16 mouse cellular contexts compared by ENCODE assay signal in the genomic region with DNA sequence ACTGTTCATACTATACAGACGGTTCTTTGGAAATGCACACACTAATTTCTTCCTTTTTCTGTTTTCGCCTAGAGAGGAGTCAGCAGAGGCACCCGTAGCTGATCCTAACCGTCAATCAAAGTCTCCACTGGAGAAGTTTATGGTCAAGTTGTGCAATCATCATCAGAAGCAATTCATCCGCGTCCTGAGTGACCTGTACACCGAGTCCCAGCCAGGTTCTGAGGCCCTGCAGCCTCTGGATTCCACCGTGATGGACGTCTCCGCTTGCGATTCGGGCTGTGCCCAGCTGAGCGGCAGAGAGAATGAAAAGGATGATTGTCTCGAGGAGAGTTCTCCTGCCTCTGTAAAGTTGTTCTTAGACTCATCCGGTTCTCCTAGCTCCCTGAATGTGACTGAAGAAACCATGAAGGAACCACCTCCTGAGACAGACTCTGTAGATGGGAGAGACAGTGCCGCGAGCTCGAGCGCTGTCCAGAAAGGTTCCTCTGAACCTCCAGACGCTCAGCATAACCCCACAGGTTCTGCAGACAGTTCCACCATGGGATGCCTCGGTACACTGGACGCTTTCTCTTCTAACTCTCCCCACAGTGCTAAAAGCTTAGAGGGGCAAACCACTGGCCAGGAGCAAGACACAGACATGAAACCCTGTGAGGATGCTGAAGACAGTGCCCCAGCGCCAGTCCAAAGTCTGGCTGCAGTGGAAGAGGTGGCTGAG. TPM values are rescaled to one million over a fixed set of nuclear protein-coding genes. Genes with fewer than 3 reads are reported as not detected.
DNase-seq lines count a peak whose midpoint lies in the region; ATAC-seq and TF ChIP-seq lines count a peak whose summit lies in the region.
"Had no signal": no experiment of that assay in that cellular context is flagged by ENCODE, and none has a peak within 500 bp of the region (broad histone marks: within the 10 kb centered on the region; RNA-seq: fewer than 3 reads in every experiment).

Gm340 (plus strand) TSS at position 665 of the 715 bp plus-strand sequence.

- no peak for DNase-seq in adrenal gland, adult 18-20 months (ENCODE audit: low spot score in 2 of 2)
- no peak for DNase-seq in adrenal gland, adult (ENCODE audit: inconsistent age in 2 of 2, low spot score in 1 of 2)
- DNase-seq in left cerebral cortex, adult 2 months (ENCODE audit: extremely low spot score in 1 of 2, low spot score in 2 of 2) = no peak
- no peak for DNase-seq in left cerebral cortex, adult 9 months (ENCODE audit: low spot score in 2 of 2)
- no peak for DNase-seq in adrenal gland, postnatal 4 days (ENCODE audit: low spot score in 2 of 2)
- DNase-seq in cerebellum, adult 8-10 months = no peak
- DNase-seq in urinary bladder, postnatal 4 days (ENCODE audit: low spot score in 2 of 2) = no peak
- DNase-seq: kidney, adult 11 months; lung, postnatal 4 days; right cerebral cortex, postnatal 25 days had no signal

- no peak for ATAC-seq in megakaryocyte-erythroid progenitor cell, adult 5-6 weeks (replicated peaks; ENCODE audit: low FRiP score, low TSS enrichment, poor library complexity, severe bottlenecking)
- ATAC-seq: forebrain, embryonic 16.5 days had no signal

- H3K27ac ChIP-seq in left cerebral cortex, adult 2 months = no peak within 1 kb of the TSS
- H3K27ac ChIP-seq: embryonic facial prominence, embryonic 15.5 days; hindbrain, embryonic 13.5 days; liver, embryonic 15.5 days; neural tube, embryonic 15.5 days had no signal

- intact Hi-C loops in left cerebral cortex, adult 2 months (cut with DNase I) = loop anchor here (10.0 kb wide), 1 partner anchor 257 kb away; no protein-coding TSS in a partner anchor

- no peak for TF ChIP-seq CTCF in left cerebral cortex, adult 2 months (IDR thresholded peaks at IDR 0.05)

- H3K4me3 ChIP-seq in left cerebral cortex, adult 2 months = no peak within 1 kb of the TSS
- H3K4me3 ChIP-seq: embryonic facial prominence, embryonic 15.5 days; hindbrain, embryonic 13.5 days; liver, embryonic 15.5 days; neural tube, embryonic 15.5 days had no signal

RNA-seq across cellular contexts. Expression of gene Gm340, which starts in this region (rescaled TPM):
- 10 to 100 TPM; 12.6 to 12.9 TPM for total RNA-seq in adrenal gland, adult 18-20 months (2021)
- 10 to 100 TPM; 13.7 to 15.9 TPM for total RNA-seq in left cerebral cortex, adult 2 months (2021)
- 10 to 100 TPM; 17.2 to 19.4 TPM for total RNA-seq in adrenal gland, postnatal 4 days (2021)
- 13.1 and 22.3 TPM in 2 replicates for total RNA-seq in megakaryocyte-erythroid progenitor cell, adult 5-6 weeks (2014; fragmentation: Nextera tagmentation)
- 9.3 and 11.7 TPM in 2 replicates for total RNA-seq in megakaryocyte-erythroid progenitor cell, adult 5-6 weeks (2017)
